Mouse (Mus musculus) T-cell, adult 2 months (primary cell): ENCODE results near the gene Dact1.

Experiments
- DNase-seq: peaks from one replicate; pipeline ENCODE4 v3.0.0; 2022; ENCODE audit warnings: low spot score

Dact1 gene

GRCm38 (mm10) chr12:71309581-71310067 lies at the start of gene Dact1:
TSS of gene Dact1 (plus strand) at chr12:71309884.
- DNase-seq = peak; percentile 30

GRCm38 (mm10) chr12:71264211-71264610 lies 45.5 kb upstream of the Dact1 start:
- no peak for DNase-seq

- no peak for DNase-seq
These were observed 40.3 kb upstream of the Dact1 start for GRCm38 (mm10) chr12:71269367-71269766.

DNA sequence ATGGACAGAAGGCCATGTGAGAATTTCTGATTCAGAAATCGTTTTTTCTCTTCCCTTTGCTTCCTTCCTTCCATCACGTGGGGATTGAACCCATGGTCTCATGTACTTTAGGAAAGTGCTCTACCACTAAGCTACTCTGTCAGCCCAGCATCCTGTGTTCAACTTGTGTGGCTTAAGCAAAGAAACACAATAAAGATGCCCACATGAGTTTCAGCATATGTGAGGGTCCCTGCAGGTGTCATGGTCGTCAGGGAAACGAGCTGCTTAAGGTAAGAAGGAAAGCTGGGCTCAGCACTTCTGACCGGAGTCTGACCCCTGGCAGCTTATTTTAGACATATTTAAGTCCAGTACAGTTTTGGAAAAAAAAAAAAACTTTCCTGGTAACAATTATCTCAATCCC lies 38.6 kb upstream of the Dact1 start:
- DNase-seq = no peak

GRCm38 (mm10) chr12:71274519-71275237 lies 35.0 kb upstream of the Dact1 start:
- DNase-seq = no peak

- no peak for DNase-seq
These were observed 33.6 kb upstream of the Dact1 start for GRCm38 (mm10) chr12:71275906-71276595.

DNA sequence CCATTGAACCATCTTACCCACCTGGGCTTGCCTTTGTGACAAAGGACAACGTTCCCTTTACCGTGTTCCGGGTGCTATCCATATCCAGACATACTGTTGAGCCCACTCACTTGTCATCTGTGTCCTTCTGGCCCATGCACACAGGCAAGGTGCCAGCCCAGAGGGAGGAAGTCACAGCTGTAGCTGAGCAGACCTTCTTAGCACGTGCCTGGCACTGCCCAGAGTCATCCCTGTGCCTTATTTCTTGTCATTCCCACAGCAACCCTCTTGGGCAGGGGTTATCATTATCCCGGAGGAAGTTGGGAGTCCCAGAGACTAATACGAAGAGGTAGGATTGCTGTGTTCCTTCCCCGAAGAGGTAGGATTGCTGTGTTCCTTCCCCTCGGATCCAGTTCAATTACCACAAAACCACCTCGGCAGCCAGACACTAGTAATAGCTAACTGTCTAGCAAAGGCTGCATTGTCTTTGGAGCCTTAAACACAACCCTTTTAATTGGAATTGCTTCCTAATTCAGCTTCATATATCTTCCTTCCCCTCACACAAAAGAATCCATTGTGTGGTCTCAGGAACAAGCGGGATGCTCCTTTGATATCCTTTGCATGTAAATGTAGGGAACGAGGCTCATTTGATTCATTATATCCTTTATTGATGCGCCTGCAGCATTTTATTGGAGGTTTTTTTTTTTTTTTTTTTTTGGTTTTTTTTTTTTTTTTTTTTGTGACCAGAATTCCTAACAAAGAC lies 30.0 kb upstream of the Dact1 start:
- DNase-seq = no peak

- no peak for DNase-seq
These were observed 28.4 kb upstream of the Dact1 start for GRCm38 (mm10) chr12:71281201-71281768.

- no peak for DNase-seq
These were observed 24.3 kb upstream of the Dact1 start for GRCm38 (mm10) chr12:71285399-71285798.

DNA sequence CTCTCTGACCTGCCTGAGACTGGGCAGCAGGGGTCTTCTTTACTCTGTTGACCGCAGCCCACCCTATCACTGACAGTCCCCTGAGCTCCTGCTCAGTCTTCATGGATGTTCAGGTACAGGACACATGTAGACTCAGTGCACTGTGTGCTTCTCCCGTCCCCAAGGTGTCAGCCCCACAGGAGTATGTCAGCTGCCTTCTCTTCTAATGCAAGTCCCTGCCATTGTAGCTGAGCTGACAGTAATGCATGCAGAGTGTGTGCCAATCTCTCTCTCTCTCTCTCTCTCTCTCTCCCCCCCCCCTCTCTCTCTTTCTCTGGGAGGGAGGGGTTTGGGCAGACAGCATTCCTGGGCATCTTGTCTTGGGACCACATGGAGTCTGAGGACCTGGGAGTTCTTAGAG lies 19.2 kb upstream of the Dact1 start:
- DNase-seq = no peak

- no peak for DNase-seq
These were observed 15.4 kb upstream of the Dact1 start for GRCm38 (mm10) chr12:71293960-71294942.

GRCm38 (mm10) chr12:71296849-71297535 lies 12.7 kb upstream of the Dact1 start:
- no peak for DNase-seq

- no peak for DNase-seq
These were observed 616 bp downstream of the Dact1 start for GRCm38 (mm10) chr12:71310068-71310931.

DNA sequence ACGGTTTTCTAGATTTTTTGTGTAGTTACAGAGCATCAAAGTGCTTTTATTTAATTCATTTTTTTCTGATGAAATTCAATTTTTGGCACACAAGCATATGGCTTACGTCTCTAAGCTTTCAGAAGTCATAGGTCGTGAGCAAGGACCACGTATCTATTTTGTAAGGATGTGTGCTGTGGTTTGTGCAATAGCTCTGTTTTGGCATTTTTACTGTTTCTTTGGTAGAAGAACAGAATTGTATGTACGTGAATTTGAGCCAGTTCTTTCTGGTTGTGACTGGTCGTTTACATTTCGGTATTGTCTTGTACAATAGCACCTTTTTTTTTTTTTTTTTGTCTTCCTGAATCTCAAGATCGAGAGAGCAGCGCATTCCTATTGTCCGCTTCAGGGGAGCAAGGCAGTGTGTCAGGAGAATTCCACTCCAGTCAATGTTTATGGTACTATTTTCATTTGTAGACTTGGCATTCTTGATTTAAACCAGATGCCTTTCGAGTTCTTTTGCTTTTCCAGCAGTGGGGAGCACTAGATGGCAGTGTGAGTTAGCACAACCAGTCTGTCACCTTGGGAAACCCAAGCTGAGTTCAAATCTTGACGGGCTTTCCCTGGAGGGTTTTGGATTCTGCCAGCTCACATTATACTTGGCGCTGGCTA lies 1.7 kb downstream of the Dact1 start:
- no peak for DNase-seq

GRCm38 (mm10) chr12:71318239-71318638 lies 8.6 kb downstream of the Dact1 start:
- DNase-seq = no peak

- no peak for DNase-seq
These were observed 9.9 kb downstream of the Dact1 start for GRCm38 (mm10) chr12:71319536-71319935.

DNA sequence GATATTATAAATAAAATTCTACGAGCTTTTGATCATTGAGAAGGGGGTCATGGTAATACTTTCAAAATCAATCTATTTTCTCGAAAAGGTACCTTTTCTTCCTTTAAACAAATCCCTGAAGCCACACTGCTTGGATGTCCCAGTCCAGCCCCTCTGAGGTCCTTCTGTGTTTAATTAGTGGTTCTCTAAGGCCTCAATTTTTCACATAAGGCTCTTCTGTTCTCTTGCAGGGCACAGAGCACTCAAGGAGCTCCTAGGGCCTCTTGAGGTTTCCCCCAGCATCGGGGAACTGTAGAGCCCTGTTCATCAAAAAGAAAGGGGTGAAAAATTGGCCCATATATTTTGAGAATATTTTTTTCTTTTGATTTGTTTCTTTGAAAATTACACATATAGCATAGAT lies 23.0 kb downstream of the Dact1 start:
- DNase-seq = no peak

DNA sequence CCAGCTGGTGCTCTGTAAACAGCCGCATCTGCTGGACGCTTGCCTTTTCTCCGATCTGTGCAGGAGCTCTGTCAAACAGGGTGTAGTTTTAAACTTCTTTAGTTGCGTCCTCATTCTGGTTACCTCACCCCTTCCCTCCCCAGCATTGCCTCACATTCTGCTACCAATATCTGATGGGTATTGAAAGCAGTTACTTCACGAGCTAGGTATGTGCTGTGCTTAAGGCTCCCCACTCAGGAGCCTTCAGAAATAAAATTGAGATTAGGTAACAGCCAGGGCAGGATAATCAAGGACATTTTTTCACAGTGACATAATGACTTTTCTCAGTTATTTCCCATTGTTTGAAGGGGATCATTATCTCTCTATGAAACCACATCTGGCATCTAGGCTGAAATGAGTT lies 23.9 kb downstream of the Dact1 start:
- DNase-seq = no peak

- DNase-seq = no peak
These were observed 27.4 kb downstream of the Dact1 start for GRCm38 (mm10) chr12:71337025-71337582.
